Mouse (Mus musculus): ENCODE results near the gene Cd300a.

GRCm38 (mm10) chr11:114851608-114852310 lies 38.1 kb upstream of the Cd300a start:
- no peak for TF ChIP-seq POLR2A (IDR thresholded peaks at IDR 0.05; ENCODE audit: borderline replicate concordance, extremely low read depth, low read depth, low read length)
- no peak for TF ChIP-seq CTCF (IDR thresholded peaks at IDR 0.05; ENCODE audit: insufficient read depth, low read length)
